Mouse (Mus musculus) limb, embryonic 15.5 days (tissue): ENCODE results near the gene Utp4. TPM values are rescaled to one million over a fixed set of nuclear protein-coding genes. Genes with fewer than 3 reads are reported as not detected.
"Not testable (repeated sequence)": the region's sequence is repeated elsewhere in the genome, so short reads cannot be mapped to it uniquely, and the experiment has no call there.

ENCODE experiments used
- ATAC-seq: fragments of 200-750 bp; cut with Nextera tagmentation; 2 replicates; pipeline ENCODE4 v1.8.0; 2017; ENCODE audit warnings: low read depth, moderate TSS enrichment; ENCODE audit not compliant: insufficient number of reproducible peaks, low FRiP score, low TSS enrichment
- H3K27ac ChIP-seq: fragments of 300-500 bp; sonication (generic); 2 replicates; pipeline ENCODE4 v1.5.1; 2015; ENCODE audit warnings: moderate library complexity, mild to moderate bottlenecking, inconsistent platforms
- H3K27me3 ChIP-seq: fragments of 300-500 bp; sonication (generic); 2 replicates; pipeline ENCODE4 v1.6.1; 2015; ENCODE audit warnings: inconsistent platforms
- H3K36me3 ChIP-seq: fragments of 300-500 bp; sonication (generic); 2 replicates; pipeline ENCODE4 v1.6.1; 2015; ENCODE audit warnings: inconsistent platforms
- H3K4me1 ChIP-seq: fragments of 300-500 bp; sonication (generic); 2 replicates; pipeline ENCODE4 v1.6.1; 2015; ENCODE audit warnings: inconsistent platforms
- H3K4me2 ChIP-seq: fragments of 300-500 bp; sonication (generic); 2 replicates; pipeline ENCODE4 v1.6.1; 2015; ENCODE audit warnings: mild to moderate bottlenecking, inconsistent platforms
- H3K4me3 ChIP-seq: fragments of 300-500 bp; sonication (generic); 2 replicates; pipeline ENCODE4 v1.5.1; 2015; ENCODE audit warnings: mild to moderate bottlenecking, inconsistent platforms
- H3K9ac ChIP-seq: fragments of 300-500 bp; sonication (generic); 2 replicates; pipeline ENCODE4 v1.6.1; 2015; ENCODE audit warnings: inconsistent platforms
- H3K9me3 ChIP-seq: fragments of 300-500 bp; sonication (generic); 2 replicates; pipeline ENCODE4 v1.6.1; 2016; ENCODE audit warnings: inconsistent platforms
- WGBS: fragments of 180-500 bp; shearing (Covaris S2); methylation state at CpG from one replicate; pipeline ENCODE4 v1.1.7; 2015; 5-methylcytosine and 5-hydroxymethylcytosine counted together
- polyA plus RNA-seq: library from polyadenylated mRNA; unstranded; fragments of >200 nt; fragmentation: Nextera tagmentation; extraction: Ambion mirVana; gene quantifications from 2 replicates; pipeline ENCODE4 v1.2.1, GENCODE M21; 2015

The Utp4 gene
- polyA plus RNA-seq, 1 experiment from 2014 or later: 64.0 TPM

GRCm38 (mm10) chr8:106908291-106908690 lies 14.9 kb downstream of the Utp4 start:
- H3K9ac ChIP-seq: no peak overlapping the region
- ATAC-seq: no peak
- H3K9me3 ChIP-seq: no peaks in the 10 kb centered on the region
- H3K4me1 ChIP-seq: no peaks in the 10 kb centered on the region
- H3K4me3 ChIP-seq: no peak overlapping the region
- H3K4me2 ChIP-seq: no peak overlapping the region
- H3K36me3 ChIP-seq: peaks cover 75% of the 10 kb centered on the region
- H3K27me3 ChIP-seq: no peaks in the 10 kb centered on the region
- 81% methylated on average over 7 of the region's 7 CpGs for WGBS
- no peak overlapping the region for H3K27ac ChIP-seq

- no peaks in the 10 kb centered on the region for H3K9me3 ChIP-seq
- peaks cover 77% of the 10 kb centered on the region for H3K36me3 ChIP-seq
- H3K27ac ChIP-seq: no peak overlapping the region
- H3K4me3 ChIP-seq: no peak overlapping the region
- 94% methylated on average over 10 of the region's 10 CpGs for WGBS
- H3K4me2 ChIP-seq: no peak overlapping the region
- no peak overlapping the region for H3K9ac ChIP-seq
- H3K27me3 ChIP-seq: no peaks in the 10 kb centered on the region
- ATAC-seq: no peak
- no peaks in the 10 kb centered on the region for H3K4me1 ChIP-seq
These were observed 20.2 kb downstream of the Utp4 start for GRCm38 (mm10) chr8:106913631-106914030.

- Histone ChIP-seq H3K27me3 (no peaks in the 10 kb centered on the region), H3K36me3 (peaks cover 81% of the 10 kb centered on the region), H3K27ac (no peak overlapping the region), H3K9me3 (no peaks in the 10 kb centered on the region), H3K4me1 (peaks cover 6% of the 10 kb centered on the region; the same call in 1 of the 2 replicates), H3K4me2 (no peak overlapping the region), H3K9ac (no peak overlapping the region), H3K4me3 (no peak overlapping the region)
- WGBS: 89% methylated on average over 8 of the region's 8 CpGs
- no peak for ATAC-seq
These were observed 26.4 kb downstream of the Utp4 start for GRCm38 (mm10) chr8:106919721-106920394.

- ATAC-seq: no peak
- peaks cover 6% of the 10 kb centered on the region; the same call in 1 of the 2 replicates for H3K4me1 ChIP-seq
- no peak overlapping the region for H3K9ac ChIP-seq
- WGBS: 95% methylated on average over 5 of the region's 5 CpGs
- H3K4me2 ChIP-seq: no peak overlapping the region
- no peak overlapping the region for H3K27ac ChIP-seq
- no peaks in the 10 kb centered on the region for H3K27me3 ChIP-seq
- no peak overlapping the region for H3K4me3 ChIP-seq
- peaks cover 76% of the 10 kb centered on the region for H3K36me3 ChIP-seq
- no peaks in the 10 kb centered on the region for H3K9me3 ChIP-seq
These were observed 26.9 kb downstream of the Utp4 start for GRCm38 (mm10) chr8:106920395-106920741.

- H3K27ac ChIP-seq: peak overlapping the region; percentile 70; the same call in 1 of the 2 replicates
- no peak overlapping the region for H3K4me3 ChIP-seq
- peaks cover 6% of the 10 kb centered on the region; the same call in 1 of the 2 replicates for H3K4me1 ChIP-seq
- H3K36me3 ChIP-seq: peaks cover 40% of the 10 kb centered on the region
- H3K4me2 ChIP-seq: no peak overlapping the region
- WGBS: 84% methylated on average over 4 of the region's 4 CpGs
- no peak overlapping the region for H3K9ac ChIP-seq
- H3K9me3 ChIP-seq: no peaks in the 10 kb centered on the region
- no peak for ATAC-seq
- H3K27me3 ChIP-seq: no peaks in the 10 kb centered on the region
These were observed 30.6 kb downstream of the Utp4 start for GRCm38 (mm10) chr8:106924057-106924456.

- Histone ChIP-seq H3K4me1 (peaks cover 12% of the 10 kb centered on the region), H3K27me3 (no peaks in the 10 kb centered on the region), H3K27ac (peak overlapping the region; percentile 70), H3K9ac (no peak overlapping the region), H3K36me3 (peaks cover 31% of the 10 kb centered on the region), H3K9me3 (no peaks in the 10 kb centered on the region), H3K4me2 (no peak overlapping the region), H3K4me3 (no peak overlapping the region)
- no peak for ATAC-seq
- WGBS: 60% methylated on average over 8 of the region's 8 CpGs
These were observed 31.5 kb downstream of the Utp4 start for GRCm38 (mm10) chr8:106924904-106925349.

GRCm38 (mm10) chr8:106925446-106925845 lies 32.0 kb downstream of the Utp4 start:
- H3K9me3 ChIP-seq: no peaks in the 10 kb centered on the region
- peaks cover 13% of the 10 kb centered on the region for H3K4me1 ChIP-seq
- no peak overlapping the region for H3K4me2 ChIP-seq
- 84% methylated on average over 4 of the region's 4 CpGs for WGBS
- no peak overlapping the region for H3K9ac ChIP-seq
- no peak overlapping the region for H3K4me3 ChIP-seq
- no peak for ATAC-seq
- peaks cover 26% of the 10 kb centered on the region for H3K36me3 ChIP-seq
- H3K27me3 ChIP-seq: no peaks in the 10 kb centered on the region
- no peak overlapping the region for H3K27ac ChIP-seq

- Histone ChIP-seq H3K27ac (no peak overlapping the region), H3K4me2 (no peak overlapping the region)
- ATAC-seq: no peak
These were observed 33.8 kb downstream of the Utp4 start for GRCm38 (mm10) chr8:106927247-106927646.

GRCm38 (mm10) chr8:106928182-106928581 lies 34.7 kb downstream of the Utp4 start:
- not testable (repeated sequence) for H3K4me3 ChIP-seq, H3K9me3 ChIP-seq, ATAC-seq, H3K36me3 ChIP-seq, H3K4me2 ChIP-seq, H3K27me3 ChIP-seq, H3K27ac ChIP-seq, H3K9ac ChIP-seq
- 96% methylated on average over 11 of the region's 11 CpGs for WGBS
- peaks cover 31% of the 10 kb centered on the region for H3K4me1 ChIP-seq

More at GRCm38 (mm10) chr8:106927247-106927646, 33.8 kb downstream of the Utp4 start:
- H3K9me3 ChIP-seq: no peaks in the 10 kb centered on the region
- H3K9ac ChIP-seq: no peak overlapping the region
- no peaks in the 10 kb centered on the region for H3K27me3 ChIP-seq
- H3K4me1 ChIP-seq: peaks cover 23% of the 10 kb centered on the region
- peaks cover 13% of the 10 kb centered on the region for H3K36me3 ChIP-seq
- 51% methylated on average over 4 of the region's 4 CpGs for WGBS
- H3K4me3 ChIP-seq: no peak overlapping the region

GRCm38 (mm10) chr8:106929155-106929913 lies 35.9 kb downstream of the Utp4 start:
- H3K4me2 ChIP-seq: no peak overlapping the region
- no peak overlapping the region for H3K9ac ChIP-seq
- no peaks in the 10 kb centered on the region; the same call in 1 of the 2 replicates for H3K27me3 ChIP-seq
- no peak overlapping the region for H3K4me3 ChIP-seq
- no peaks in the 10 kb centered on the region; the same call in 1 of the 2 replicates for H3K36me3 ChIP-seq
- 13% methylated on average over 6 of the region's 6 CpGs for WGBS
- H3K9me3 ChIP-seq: no peaks in the 10 kb centered on the region
- H3K4me1 ChIP-seq: peaks cover 30% of the 10 kb centered on the region
- H3K27ac ChIP-seq: peak overlapping the region; percentile 34; the same call in 1 of the 2 replicates
- no peak for ATAC-seq

GRCm38 (mm10) chr8:106929921-106930320 lies 36.5 kb downstream of the Utp4 start:
- Histone ChIP-seq H3K9ac (no peak overlapping the region), H3K4me1 (peaks cover 25% of the 10 kb centered on the region), H3K9me3 (no peaks in the 10 kb centered on the region), H3K36me3 (no peaks in the 10 kb centered on the region; the same call in 1 of the 2 replicates), H3K4me3 (no peak overlapping the region), H3K27ac (no peak overlapping the region), H3K4me2 (no peak overlapping the region), H3K27me3 (no peaks in the 10 kb centered on the region; the same call in 1 of the 2 replicates)
- 65% methylated on average over 5 of the region's 5 CpGs for WGBS
- no peak for ATAC-seq
